Mouse (Mus musculus): Measurements from ENCODE around the gene Tnip3.

Gene Tnip3

DNA sequence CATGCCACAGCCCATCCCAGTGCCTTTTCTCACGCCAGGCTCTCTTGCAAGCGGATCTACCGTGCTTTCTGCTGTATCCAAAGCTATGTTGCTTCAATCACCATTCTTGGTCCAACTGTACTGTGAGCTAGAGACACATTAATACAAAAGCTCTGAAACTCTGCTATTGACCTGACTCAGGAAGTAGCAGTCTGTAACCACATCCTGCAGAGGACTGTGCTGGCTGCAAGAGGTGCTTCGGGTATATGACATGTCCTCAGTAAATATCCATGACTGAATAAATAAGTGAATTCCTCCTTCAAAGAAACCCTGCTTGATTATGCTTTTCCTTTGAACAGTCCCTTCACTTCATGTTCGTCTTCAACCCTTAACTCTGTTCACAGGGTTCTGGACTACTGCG, 122.6 kb downstream of the Tnip3 start:
- no peak for DNase-seq (ENCODE audit: low spot score)

DNA sequence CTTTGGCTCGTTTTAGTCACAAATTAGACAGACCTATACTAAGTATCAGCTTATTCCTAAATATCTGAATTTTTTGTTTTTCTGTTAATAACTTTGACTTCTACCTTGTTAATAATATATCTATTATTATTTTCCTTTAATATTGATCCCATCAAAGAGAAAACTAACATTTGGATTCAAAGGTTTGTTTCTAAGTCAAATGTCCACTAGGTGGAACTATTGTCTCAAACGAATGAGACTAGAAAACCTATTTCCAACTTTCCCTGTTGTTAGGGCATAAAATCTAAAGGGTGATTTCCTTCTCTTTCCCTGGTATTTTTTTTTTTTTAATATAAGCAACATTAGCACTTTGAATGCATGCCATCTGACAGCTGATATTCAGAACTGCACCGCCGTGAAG, 126.3 kb downstream of the Tnip3 start:
- no peak for DNase-seq (ENCODE audit: low spot score)

DNA sequence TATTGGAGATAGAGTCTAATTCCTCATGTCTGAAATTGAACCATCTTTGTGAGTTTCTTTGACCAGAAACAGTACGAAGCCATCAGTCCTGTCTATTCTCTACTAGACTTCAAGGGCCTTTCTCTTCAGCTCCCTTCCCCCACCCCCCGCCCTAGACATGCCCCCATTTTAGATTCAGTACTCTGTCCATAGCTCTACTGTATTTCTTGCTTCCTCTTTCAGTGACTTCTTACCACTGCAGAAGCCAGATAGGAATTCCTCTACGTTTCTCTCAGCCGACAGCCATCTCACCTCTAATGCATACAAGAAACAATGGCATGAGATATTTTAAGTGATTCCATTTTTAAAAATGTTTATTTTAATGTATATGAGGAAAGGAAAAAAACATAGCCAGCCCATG, 136.2 kb downstream of the Tnip3 start:
- no peak for DNase-seq (ENCODE audit: low spot score)

DNA sequence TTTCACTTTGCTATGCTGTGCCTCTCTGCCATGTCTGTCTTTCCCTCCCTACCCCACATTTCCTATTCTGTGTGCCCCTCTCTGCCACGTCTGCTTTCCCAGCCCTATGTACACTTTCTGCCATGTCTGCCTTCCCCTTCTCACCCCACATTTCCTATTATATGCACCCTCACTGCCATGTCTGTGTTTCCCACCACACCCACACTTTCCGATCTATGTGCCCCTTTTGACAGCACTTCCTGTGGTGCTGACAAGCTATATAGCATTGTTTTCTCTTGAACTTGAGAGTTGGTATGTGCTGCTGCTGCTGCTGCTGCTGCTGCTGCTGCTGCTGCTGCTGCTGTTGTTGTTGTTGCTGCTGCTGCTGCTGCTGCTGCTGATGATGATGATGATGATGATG, 136.9 kb downstream of the Tnip3 start:
- no peak for DNase-seq (ENCODE audit: low spot score)

DNA sequence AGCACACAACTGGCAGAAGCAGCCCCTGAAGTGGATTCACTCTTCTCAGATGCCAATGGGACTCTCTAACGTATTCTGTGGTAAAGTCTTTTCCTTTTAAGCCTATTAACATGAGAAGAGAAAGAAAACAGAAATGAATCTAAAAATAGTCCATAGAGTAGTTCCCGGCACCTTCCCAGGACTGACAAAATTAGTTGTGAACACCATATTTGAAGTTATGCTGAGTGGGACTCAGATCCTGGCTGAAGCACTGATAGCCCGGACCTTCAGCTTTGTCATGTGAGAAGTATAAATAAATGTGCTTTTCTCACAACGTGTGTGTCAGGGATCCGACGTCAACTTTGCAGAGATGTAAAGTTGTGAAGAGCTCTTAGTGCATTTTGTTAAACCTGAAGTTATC, 138.9 kb downstream of the Tnip3 start:
- no peak for DNase-seq (ENCODE audit: low spot score)

DNA sequence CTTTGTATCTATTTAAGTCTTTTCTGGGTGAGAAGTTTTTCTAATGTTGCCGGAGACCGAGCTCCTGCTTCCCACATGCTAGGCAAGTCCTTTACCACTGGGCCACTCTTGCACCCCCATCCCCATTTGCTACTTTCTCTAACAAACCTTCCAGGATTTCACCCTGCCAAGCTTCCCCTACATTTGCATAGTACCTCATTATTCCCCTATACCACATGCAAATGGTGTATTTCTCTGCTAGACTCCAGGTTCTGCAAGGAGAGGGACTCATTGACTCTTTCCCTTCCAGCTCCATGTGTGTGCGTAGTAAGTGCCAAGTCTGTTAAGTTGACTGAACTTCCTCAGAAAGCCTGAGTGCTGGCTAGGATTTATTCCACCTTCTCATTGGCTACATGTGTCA, 141.2 kb downstream of the Tnip3 start:
- DNase-seq (ENCODE audit: low spot score), result no peak

DNA sequence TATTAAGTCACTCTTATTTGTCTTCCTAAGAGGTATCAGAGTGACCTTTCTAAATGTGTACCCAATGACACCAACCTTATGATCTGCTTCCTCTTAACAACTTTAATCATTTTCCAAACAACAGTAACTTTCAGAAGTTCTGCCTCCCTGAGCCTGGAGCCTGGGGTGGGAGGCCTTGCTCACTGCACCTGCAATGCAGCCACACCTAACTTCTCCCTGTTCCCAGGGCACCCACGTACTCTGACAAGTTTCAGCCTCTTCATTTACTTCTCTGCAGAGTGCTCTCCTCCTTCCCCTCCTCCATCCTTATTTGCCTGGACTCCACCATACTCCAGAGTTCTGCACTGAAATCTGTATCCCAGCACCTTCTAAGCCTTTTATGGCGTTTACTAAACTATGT, 144.9 kb downstream of the Tnip3 start:
- no peak for DNase-seq (ENCODE audit: low spot score)

DNA sequence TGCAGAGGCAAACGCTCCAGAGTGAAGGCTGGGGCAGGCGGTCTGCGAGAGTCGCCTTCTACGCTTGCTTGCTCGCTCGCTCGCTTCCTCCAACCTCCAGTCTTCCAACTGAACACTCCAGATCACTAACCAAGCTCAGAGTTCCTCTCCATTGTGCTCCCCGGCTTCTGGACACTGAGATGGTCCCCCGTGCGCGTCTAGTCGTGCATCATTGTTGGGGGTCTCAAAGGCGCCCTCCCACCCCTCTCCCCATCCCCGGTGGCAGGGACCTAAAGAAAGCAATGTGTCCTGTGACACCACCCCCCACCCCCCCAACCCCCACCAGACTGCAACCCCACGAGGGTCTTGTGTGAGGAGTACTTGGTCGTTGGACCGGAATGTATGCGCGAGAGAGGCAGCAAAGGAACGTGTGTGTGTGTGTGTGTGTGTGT, 145.9 kb downstream of the Tnip3 start:
- no peak for DNase-seq (ENCODE audit: low spot score)

DNA sequence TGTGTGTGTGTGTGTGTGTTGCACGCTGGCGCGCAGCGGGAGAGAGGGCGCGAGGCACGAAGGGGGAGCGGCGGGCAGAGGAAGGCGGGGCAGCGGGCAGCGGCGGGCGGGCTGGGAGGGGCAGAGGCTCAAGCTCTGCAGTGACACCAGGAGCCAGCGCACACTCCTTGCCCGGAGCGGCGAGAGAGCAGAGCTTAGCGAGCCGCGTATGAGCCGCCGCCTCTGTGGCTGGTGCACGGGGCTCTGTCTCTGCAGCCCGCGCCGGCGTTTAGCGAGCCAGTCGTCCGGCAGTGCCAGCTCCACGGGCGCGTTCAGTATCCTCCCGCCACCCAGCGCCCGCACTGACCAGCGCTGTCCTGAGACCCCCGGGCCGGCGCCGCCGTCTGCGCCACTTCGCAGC, 146.3 kb downstream of the Tnip3 start, which contains the start of gene Ndnf:
TSS of gene Ndnf (plus strand) at position 140 of the 400 bp plus-strand sequence.
- DNase-seq (ENCODE audit: low spot score), result no peak

DNA sequence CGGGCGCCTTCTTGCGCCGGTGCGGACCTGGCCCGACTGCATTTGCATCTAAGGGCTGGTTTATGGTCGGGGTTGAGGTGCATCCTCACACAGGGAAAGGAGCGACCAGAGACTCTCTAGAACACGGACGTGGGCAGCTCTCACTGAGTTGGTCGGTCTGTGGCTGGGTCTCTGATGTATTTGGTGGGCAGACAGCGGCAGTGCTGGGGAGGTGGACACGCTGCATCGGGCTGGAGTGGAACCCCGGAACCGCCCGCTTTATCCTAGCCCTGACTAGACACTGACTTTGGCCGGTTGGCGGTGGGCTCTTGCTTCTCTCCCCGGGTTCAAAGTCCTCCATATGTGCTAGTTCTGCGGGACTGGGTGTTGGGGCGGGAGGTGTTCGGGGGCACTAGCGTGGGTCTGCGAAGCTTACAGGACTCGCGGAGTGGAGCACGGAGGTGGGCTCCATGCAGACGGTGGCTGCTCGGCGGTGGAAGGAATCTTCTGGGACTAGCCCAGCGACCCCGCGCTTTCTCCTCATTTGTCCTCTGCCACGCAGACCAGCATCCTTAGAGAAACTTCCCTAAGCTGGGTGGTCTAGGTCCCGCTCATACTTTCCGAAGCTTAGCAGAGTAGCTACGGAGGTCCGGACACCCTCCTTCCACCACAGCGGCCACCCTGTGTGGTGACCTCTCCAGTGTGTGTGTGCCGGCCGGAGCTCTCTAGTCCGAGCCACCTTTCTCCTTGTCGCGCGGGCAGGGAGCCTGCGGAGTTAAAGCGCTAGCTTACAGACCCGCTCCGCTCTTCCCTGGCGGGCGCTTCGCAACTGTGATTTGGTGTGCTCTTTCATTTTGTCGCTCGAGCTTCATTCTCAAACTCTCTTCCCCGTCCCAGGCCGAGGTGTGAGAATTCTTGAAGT, 147.3 kb downstream of the Tnip3 start:
- no peak for DNase-seq (ENCODE audit: low spot score)

Measured in MN1 (cell line).